8 mouse cellular contexts compared by ENCODE assay signal in genomic region chr12:69497121-69497520, GRCm38 (mm10).
DNase-seq lines count a peak whose midpoint lies in the region; ATAC-seq lines count a peak whose summit lies in the region.

No protein-coding gene starts in this region.

- peaks cover 41% of the 10 kb centered on the region for H3K4me1 ChIP-seq in kidney, embryonic 15.5 days
- H3K4me1 ChIP-seq in midbrain, embryonic 15.5 days, result peaks cover 14% of the 10 kb centered on the region

- no peaks in the 10 kb centered on the region for H3K27me3 ChIP-seq in kidney, embryonic 15.5 days
- H3K27me3 ChIP-seq in midbrain, embryonic 15.5 days (replicated peaks), result no peaks in the 10 kb centered on the region

- ATAC-seq in kidney, embryonic 15.5 days (replicated peaks; ENCODE audit: low FRiP score), result no peak
- ATAC-seq in midbrain, embryonic 15.5 days (replicated peaks), result peak; percentile 57

- H3K27ac ChIP-seq in kidney, embryonic 15.5 days, result peak overlapping the region; percentile 52
- H3K27ac ChIP-seq in midbrain, embryonic 15.5 days, result no peak overlapping the region

- H3K36me3 ChIP-seq in kidney, embryonic 15.5 days, result no peaks in the 10 kb centered on the region
- H3K36me3 ChIP-seq in midbrain, embryonic 15.5 days (replicated peaks), result no peaks in the 10 kb centered on the region

- H3K4me3 ChIP-seq in kidney, embryonic 15.5 days (replicated peaks), result no peak overlapping the region
- no peak overlapping the region for H3K4me3 ChIP-seq in midbrain, embryonic 15.5 days

- 80% methylated on average over 7 of the region's 7 CpGs for WGBS in kidney, embryonic 15.5 days
- WGBS in midbrain, embryonic 15.5 days, result 62% methylated on average over 7 of the region's 7 CpGs

- H3K9me3 ChIP-seq in kidney, embryonic 15.5 days (replicated peaks), result no peaks in the 10 kb centered on the region
- H3K9me3 ChIP-seq in midbrain, embryonic 15.5 days, result no peaks in the 10 kb centered on the region

- no peak for DNase-seq in kidney, adult 9 months
- DNase-seq in cerebellum, adult 18-20 months, result peak; percentile 71 to 79
- DNase-seq in gastrocnemius, postnatal 25 days, result peak; percentile 90
- peak; percentile 56 to 83 for DNase-seq in layer of hippocampus, postnatal 14 days (ENCODE audit: low spot score in 2 of 2)
- peak; percentile 42 to 81 for DNase-seq in urinary bladder, postnatal 36 days (ENCODE audit: low spot score in 2 of 2)
- DNase-seq in thymus, postnatal 36 days, result no peak

- H3K4me2 ChIP-seq in kidney, embryonic 15.5 days, result no peak overlapping the region
- H3K4me2 ChIP-seq in midbrain, embryonic 15.5 days, result no peak overlapping the region

- H3K9ac ChIP-seq in kidney, embryonic 15.5 days, result no peak overlapping the region
- no peak overlapping the region for H3K9ac ChIP-seq in midbrain, embryonic 15.5 days

Comparison
In these comparisons a context has a peak if more than half of its experiments do, and no peak if none do; other contexts are left out.
1. DNase-seq: peak in cerebellum, adult 18-20 months (2 of 2), gastrocnemius, postnatal 25 days (single experiment), layer of hippocampus, postnatal 14 days (2 of 2) and urinary bladder, postnatal 36 days (2 of 2); none in kidney, adult 9 months (single experiment) and thymus, postnatal 36 days (0 of 2).